Mouse (Mus musculus) spleen, adult 18-20 months (tissue): ENCODE results near the gene Arl2bp.

Experiments
- DNase-seq, 2 experiments: peaks; one replicate each; pipeline ENCODE4 v3.0.0; 2022; ENCODE audit warnings: mixed read lengths in 2 of 2

Gene Arl2bp

DNA sequence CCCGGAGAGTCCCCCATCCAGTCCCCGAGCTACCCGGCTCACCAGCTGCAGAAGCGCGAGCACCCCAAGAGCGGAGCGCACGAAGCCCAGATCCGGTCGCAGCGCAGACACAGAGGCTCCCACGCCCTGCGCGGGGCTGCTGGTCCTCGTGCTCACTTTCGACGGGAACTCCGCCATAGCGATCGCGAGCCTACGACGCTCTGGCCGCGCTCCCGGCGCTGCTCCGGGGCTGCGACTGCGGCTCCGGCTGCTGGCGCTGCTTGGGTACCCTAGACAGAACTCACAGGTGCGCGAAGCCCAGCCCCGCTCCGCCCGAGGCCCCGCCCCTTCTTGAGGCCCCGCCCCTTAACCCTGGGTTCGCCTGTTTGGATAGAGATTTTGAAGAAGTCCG, 29.6 kb downstream of the Arl2bp start, which contains the start of gene Pllp:
Gene Pllp (minus strand): TSS at position 285 of the 391 bp plus-strand sequence.
- DNase-seq: peak; percentile 12 to 42

DNA sequence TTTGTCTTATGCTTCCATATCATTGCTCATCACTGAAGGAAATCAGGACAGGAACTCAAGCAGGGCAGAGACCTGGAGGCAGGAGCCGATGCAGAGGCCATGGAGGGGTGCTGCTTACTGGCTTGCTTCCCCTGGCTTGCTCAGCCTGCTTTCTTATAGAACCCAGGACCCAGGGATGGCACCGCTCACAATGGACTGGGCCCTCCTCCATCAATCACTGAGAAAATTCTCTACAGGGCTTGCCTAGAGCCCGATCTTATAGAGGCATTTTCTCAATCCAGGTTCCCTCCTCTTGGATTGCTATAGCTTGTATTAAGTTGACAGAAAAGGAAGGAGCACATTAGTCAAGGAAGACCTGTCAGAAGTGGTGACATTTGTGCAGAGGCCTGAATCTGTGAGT, 30.2 kb downstream of the Arl2bp start:
- no peak for DNase-seq

DNA sequence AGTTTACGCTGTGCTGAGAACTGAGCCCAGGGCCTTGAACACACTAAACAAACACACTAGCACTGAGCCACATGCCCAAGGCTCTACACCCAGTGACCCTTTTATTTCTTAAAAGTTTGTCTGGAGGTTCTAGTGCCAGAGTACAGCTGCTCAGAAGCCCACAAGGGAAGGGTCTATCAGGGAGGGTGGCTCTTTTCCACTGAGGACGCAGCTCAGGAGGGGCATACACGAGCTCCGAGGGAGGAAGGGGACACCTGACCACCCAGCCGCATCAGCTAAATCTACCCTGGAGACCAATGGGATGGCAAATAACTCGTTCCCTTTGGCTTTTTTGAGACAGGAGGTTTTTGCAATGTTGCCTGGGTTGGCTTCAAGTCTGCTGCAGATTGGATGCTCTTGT, 31.6 kb downstream of the Arl2bp start:
- no peak for DNase-seq

DNA sequence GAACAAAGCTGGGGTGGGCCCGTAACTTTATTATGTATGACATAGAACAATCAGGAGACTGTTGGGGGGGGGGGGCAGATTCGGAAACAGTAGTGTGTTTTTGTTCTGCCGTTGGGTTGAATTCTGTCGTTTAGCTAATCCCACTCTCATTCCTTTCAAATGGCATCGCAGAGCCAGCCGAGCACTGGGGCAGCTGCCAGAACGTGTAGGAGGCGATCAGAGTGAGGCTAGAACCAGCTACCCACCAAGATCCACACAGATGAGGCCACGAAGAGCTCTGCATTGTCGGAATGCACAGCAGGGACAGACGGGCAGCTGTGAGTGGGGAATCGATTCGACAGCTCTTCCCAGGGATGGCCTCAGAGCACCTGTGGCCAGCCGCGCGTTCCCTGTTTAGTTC, 33.0 kb downstream of the Arl2bp start:
- DNase-seq: no peak

DNA sequence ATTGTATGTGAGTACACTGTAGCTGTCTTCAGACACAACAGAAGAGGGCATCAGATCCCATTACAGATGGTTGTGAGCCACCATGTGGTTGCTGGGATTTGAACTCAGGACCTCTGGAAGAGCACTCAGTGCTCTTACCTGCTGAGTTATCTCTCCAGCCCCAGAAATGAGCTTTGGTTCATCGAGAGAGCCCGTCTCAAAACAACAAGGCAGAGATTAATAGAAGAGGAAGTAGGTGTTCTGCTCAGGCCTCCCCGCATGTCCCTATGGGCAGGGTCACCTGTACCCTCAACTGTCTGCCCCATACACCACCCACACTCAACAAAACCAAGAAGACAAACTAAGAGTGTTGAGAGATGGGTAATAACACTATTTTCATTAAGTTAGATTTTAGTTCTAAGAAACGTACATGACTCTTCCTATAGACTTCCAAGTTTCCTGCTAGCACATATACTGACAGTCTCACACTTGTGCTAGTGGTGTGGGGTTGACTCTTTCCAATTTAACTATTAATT, 34.1 kb downstream of the Arl2bp start:
- no peak for DNase-seq

DNA sequence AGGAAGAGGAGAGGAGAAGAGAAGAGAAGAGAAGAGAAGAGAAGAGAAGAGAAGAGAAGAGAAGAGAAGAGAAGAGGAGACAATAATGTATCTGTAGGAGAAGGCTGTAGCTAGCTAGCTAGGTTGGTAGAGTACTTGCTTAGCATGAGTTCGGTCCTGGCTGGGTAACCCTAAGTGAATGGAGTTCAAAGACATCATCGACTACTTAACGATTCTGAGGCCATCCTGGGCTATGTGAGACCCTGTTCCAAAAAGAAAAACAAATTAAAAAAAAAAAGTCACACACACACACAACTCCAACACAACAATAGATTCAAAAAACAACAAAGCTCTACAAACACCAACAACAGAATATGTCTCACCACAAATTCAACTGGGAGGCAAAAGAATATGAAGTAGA, 35.8 kb downstream of the Arl2bp start:
- DNase-seq: no peak

DNA sequence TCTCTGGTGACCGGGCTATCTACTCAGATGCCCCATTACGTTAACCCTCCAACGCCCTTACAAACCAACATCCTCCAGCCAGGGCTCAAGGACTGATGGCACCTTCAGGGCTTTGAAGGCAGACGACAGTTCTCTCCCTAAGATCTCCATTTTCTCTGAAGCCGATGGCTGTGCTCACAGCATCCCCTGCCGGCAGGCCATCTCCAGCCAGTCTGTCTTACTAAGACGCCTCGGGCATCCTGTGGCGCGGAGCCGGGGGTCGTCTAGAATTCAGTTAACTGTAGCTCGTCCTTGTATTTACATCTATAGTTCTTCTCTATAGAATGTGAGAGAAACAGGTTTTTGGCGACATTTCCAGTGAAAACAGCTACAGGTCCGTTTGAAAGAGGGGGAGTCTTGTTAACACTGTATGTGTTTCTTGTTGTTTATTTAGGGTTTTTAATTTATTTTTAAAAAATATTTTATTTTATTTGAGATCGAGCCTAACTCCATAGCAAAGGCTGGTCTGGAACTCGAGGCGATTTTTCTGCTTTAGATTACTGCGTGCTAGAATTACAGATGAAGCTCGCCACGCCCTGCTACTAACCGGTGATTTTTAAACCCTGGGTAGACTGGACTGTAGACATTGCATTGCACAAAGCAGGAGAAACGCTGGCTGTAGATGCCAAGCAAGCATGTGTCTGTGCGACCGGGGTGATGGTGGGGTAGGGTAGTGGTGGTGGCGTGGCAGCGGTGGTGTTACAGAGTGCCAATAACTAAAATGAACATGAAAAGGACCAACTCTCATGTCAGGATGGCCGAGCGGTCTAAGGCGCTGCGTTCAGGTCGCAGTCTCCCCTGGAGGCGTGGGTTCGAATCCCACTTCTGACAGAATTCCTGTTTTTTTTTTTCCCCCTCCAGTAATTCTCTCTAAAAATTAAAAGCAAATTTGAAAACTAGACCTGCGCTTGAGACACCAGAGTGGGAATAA, 36.7 kb downstream of the Arl2bp start:
- DNase-seq: peak; percentile 66 to 78

DNA sequence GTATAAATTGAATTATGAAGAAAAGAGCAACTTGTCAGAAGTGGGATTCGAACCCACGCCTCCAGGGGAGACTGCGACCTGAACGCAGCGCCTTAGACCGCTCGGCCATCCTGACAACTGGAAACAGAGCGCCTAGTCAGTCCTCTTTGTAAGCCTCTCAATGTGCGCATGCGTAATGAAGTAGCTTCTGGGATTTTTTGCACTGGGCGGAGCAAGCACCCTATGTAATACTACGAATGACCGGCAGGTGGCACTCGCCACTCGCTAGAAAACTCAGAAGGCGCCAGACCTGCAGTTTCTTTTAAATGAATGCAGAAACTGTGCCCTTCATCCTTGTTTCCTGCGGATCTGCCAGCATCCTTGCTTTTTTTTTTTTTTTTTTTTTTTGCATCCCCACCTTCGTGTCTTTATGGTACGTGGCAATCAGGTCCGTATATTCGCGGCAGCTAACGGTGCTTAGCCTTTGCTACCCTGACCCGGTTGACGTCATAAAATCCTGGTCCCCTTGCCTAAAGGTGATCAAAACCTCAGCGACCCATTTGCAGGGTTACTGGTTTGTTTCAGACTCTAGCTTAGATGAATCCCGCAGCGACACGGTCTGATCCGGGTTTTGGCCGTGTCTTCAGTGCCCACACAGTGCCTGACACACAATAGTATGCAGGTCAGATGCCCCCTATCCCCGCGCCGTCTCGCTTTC, 37.7 kb downstream of the Arl2bp start:
- DNase-seq: peak; percentile 92 to 98

DNA sequence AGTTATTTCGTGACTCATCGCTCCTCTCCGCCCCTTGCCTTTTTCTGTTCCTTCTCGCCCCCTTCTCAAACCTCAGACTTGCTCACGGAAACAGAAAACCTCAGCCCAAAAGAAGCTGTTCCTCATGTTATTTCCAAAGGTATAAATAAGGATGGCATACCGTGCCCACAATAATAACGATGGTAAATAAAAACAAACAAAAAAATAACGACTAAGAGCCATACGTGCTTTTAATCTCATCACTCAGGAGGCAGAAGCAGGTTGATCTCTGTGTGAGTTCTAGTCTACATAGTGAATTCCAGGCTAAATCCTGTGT, 38.2 kb downstream of the Arl2bp start:
- DNase-seq: no peak

DNA sequence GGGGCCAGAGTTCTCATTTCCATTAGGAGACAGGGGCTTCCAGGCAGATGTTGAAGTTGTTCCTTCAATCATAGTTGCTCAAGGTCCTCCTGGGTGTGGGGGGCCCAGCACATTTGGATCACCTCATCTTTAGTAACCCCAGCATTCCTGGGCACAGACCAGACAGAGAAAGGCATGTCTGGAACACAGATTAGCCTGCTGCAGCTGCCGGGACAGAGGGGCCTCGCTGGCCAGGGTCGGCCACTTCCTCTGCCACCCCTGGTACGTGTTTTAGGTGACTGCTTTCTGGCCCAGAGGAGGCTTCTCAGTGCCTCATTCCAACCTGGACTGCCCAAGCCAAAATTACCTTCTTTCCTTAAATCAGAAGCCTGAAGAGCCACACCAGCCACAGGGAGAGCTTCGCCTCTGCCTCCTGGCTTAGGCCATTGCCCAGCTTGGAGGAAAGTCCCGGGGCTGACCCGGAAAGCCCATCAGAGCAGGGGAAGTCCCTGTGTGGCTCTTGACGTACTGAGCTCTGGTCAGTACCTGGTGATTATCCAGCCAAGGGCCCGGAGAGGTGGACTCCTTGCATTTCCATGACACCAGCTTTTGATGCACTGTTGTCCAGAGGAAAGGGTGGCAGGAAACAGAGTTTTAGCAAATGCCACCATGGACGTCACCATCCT, 39.3 kb downstream of the Arl2bp start:
- DNase-seq: no peak

DNA sequence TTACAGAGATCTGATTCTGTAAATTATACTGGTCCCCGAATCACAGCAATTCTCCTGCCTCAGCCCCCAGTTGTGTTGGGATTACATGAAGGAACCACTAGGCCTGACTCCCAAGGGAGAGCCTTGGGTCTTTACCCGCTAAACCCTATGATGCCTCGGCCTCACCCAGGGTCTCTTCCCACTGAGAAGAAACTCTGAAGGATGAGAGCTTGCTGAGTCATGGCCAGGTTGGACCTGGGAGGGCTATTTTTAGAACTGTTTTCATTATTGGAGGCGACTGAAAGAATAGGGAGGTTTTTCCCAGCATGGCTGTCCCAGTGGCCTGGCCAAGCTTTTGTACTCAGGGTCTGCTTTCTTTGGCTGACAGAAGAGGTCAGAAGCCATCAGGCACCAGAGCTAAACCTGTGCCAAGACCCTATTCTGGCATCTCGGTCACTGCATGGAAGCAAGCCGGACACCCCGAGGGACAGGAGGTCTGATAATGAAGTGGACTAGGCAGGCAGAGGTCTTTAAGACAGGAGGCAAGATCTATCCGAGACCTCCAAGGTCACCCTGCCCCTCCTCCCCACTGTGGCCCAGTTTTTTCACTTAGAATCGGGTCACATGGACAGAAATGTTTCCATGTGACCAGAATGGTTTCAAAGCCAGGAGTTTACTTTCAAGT, 40.5 kb downstream of the Arl2bp start:
- DNase-seq: no peak

DNA sequence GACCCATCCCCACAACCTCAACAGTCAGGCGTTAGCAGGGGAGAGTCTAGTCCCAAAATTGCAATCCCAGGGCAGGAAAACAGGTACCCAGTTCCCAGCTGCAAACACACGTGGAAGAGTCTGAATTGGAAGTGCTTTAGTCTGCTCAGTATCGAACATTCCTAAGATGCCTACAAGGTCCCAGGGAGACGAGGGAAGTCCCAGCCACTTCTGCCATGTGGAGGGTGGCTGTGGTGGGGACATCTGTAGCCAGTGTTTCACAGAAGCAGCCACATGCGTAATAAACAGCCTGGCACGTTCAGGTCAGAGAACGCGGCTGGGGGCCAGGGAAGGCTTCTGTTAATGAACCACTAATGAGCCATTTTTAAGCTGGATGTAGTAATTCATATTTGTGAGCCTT, 43.9 kb downstream of the Arl2bp start:
- DNase-seq: no peak

DNA sequence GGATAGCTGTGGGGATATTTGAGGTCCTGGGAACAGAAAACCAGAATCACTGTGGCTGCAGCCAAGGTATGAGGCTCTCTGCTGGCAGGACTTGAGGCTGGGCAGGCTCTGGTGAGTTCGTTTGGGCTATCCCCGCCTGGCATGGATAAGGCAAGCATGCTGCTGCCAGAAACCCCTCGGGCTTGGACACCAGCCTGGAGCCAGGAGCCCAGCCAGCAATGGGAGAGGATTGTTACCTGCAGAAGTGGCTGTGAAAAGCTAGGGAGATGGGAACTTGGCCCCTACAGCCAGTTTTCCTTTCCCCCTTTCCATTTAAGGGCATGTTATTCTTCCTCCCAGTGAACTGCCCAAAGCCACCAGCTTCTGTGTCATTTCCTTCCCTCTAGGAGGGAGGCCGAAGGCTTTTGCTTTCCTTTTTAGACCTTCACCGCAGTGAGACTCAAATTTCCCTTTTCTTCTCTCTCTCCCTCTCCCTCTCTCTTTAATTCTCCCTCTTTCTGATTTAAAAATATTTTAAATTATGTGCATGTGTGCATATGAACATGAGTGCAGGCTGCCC, 44.8 kb downstream of the Arl2bp start:
- DNase-seq: no peak

DNA sequence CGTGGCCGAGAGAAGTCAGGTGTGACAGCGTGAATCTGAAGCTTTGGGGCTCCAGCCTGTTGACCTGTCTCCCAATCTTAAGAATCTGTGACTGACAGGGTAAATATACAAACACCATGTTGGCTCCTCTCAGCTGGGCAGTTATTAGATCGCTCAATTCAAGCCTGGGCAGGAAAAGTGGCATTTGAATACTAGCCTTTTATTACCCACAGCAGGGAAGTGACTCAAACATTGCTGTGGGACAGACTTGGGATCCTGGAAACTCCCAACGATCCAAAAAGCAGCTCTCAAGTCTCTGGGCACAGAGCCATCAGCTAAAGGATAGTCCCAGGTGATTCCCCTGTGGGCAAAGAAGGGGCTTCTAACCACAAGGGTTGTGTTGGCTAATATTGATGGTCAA, 48.2 kb downstream of the Arl2bp start:
- no peak for DNase-seq

DNA sequence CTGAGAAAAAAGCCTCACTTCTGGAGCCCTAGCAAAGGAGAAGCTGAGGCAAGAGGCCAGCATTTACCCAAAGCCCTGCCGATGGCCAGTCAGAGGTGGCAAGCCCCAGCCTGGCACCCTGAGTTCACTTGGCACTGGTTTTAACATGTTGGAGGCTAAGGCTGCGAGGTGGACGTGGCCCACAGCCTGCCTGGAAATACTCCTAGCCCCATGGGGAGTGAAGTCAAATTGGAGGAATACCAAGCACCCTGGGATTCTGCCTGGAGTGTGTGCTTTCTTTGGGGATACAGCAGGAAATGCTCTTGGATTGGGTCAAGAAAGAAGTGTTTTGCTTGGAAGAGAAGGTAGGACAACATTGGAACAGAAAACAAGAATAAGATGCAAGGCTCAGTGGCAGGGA, 49.5 kb downstream of the Arl2bp start:
- DNase-seq: no peak

DNA sequence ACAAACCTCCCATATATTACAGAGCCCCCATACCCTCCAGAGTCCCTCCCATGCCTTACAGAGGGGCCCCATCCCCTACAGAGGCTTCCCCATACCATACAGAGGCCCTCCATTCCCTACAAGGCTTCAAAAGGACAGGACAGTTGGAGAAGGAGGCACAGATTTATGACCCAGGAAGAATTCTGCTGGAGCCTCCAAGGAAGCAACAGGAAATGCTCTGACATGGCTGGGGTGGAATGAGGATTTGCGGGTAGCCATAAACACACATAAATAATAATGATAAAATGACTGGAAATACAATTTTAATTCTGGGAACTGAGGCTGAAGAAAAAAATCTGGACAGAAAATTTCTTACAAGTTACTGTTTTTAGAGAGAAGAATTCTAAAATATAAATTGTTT, 50.4 kb downstream of the Arl2bp start:
- DNase-seq: no peak
